Mouse (Mus musculus): ENCODE measurements at regions not wholly inside any gene's neighbourhood (a gene's known extent, or its start where the extent isn't known, plus 50 kb on each side); places are given as distances from the start of the nearest gene placed in this dataset.

DNA sequence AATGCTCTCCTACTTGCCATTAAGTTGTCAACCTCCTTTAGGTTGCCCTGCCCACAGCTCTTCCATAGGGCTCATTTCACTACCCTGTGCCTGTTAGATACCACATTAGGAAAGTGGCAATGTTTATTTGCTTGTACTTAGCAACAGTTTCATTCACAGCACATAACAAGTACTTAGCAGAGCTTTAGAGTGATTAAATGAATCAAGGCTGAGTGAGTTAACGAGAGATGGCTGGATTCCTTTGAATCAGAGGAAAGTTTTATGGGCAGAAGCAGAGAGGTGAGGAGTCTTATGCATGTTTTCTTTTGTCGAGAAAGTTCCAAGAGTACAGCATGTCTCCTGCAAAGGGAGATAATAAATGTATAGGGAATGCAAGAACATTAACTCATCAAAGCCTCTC lies 60.5 kb downstream of the Ptgs2 start:
- TF ChIP-seq CTCF (IDR thresholded peaks at IDR 0.05; ENCODE audit: low read depth) = no peak
- H3K4me3 ChIP-seq (ENCODE audit: low read length) = no peak overlapping the region
- H3K9me3 ChIP-seq (ENCODE audit: low read length) = no peaks in the 10 kb centered on the region
- no peak overlapping the region for H3K4me2 ChIP-seq (ENCODE audit: low read depth, low read length)
- WGBS = 81% methylated on average over 2 of the region's 2 CpGs
- H3K9ac ChIP-seq (replicated peaks; ENCODE audit: low read length) = no peak overlapping the region
- H3K27me3 ChIP-seq (ENCODE audit: insufficient read depth, low read length) = no peaks in the 10 kb centered on the region
- H3K4me1 ChIP-seq (ENCODE audit: insufficient read depth, low read length) = no peaks in the 10 kb centered on the region
- DNase-seq (ENCODE audit: low spot score) = no peak
- H3K36me3 ChIP-seq (ENCODE audit: insufficient read depth, low read length) = no peaks in the 10 kb centered on the region
- no peak for ATAC-seq
- no peak overlapping the region for H3K27ac ChIP-seq

DNA sequence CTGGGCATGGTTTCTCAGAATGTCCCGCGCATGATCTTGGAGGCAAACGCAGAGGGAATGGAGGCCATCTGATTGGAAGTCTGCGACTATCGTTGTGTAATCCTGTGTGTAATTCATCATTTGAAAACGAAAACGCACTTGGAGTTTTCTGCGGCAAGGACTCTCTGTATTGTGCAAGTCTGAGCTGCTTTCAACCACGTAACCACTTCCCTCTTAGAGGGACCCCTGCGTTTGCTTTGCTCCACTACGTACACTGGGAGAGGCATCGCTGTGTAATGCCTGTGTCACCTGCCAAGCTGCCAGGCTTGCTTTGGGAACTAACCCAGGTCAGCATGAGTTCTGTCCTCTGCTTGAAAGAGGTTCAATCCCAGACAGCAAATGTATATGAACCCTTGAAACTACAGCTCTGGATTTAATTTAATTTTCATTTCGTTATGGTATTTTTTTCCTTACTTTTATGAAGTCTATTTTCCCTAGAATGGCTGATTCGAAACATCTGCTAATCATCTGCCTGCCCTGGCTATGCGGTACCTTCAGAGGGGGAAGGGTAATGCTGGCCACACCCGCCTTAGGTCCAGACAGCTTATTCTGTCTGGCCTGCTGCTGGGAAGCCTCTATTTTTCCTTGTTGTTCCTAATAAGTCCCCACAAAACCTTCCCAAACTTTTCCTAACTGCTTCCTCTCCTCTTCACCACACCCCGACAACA lies 65.2 kb downstream of the Ptgs2 start:
- H3K36me3 ChIP-seq (ENCODE audit: insufficient read depth, low read length) = no peaks in the 10 kb centered on the region
- no peaks in the 10 kb centered on the region for H3K27me3 ChIP-seq (ENCODE audit: insufficient read depth, low read length)
- no peak overlapping the region for H3K27ac ChIP-seq
- no peak for ATAC-seq
- 67% methylated on average over 17 of the region's 17 CpGs for WGBS
- H3K4me1 ChIP-seq (ENCODE audit: insufficient read depth, low read length) = no peaks in the 10 kb centered on the region
- no peak overlapping the region for H3K4me3 ChIP-seq (ENCODE audit: low read length)
- H3K9ac ChIP-seq (replicated peaks; ENCODE audit: low read length) = no peak overlapping the region
- no peak for TF ChIP-seq CTCF (IDR thresholded peaks at IDR 0.05; ENCODE audit: low read depth)
- DNase-seq (ENCODE audit: low spot score) = peak; percentile 9
- H3K4me2 ChIP-seq (ENCODE audit: low read depth, low read length) = peak overlapping the region; percentile 3
- H3K9me3 ChIP-seq (ENCODE audit: low read length) = no peaks in the 10 kb centered on the region

DNA sequence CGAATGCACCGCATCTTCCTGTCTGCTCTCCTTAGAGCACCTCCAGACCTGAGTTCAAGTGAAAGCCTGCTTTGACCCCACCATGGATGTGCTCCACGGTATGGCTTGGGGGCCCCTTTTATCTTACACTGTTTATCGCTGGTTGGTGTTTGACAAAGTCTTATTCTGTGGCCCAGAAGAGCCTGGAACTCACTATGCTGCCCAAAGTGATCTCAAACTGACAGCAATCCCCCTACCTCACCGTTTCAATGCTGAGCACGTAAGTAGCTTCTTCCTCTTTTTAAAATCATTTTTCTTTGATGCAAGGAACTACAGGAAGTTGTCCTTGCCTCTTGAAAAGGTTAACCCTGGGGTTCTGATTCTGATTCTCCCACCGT lies 65.8 kb downstream of the Ptgs2 start:
- no peaks in the 10 kb centered on the region for H3K9me3 ChIP-seq (ENCODE audit: low read length)
- 89% methylated on average over 7 of the region's 7 CpGs for WGBS
- no peaks in the 10 kb centered on the region for H3K36me3 ChIP-seq (ENCODE audit: insufficient read depth, low read length)
- H3K9ac ChIP-seq (replicated peaks; ENCODE audit: low read length) = no peak overlapping the region
- H3K4me1 ChIP-seq (ENCODE audit: insufficient read depth, low read length) = no peaks in the 10 kb centered on the region
- no peak overlapping the region for H3K4me2 ChIP-seq (ENCODE audit: low read depth, low read length)
- ATAC-seq = no peak
- H3K27ac ChIP-seq = no peak overlapping the region
- no peak overlapping the region for H3K4me3 ChIP-seq (ENCODE audit: low read length)
- no peaks in the 10 kb centered on the region for H3K27me3 ChIP-seq (ENCODE audit: insufficient read depth, low read length)
- DNase-seq (ENCODE audit: low spot score) = no peak
- no peak for TF ChIP-seq CTCF (IDR thresholded peaks at IDR 0.05; ENCODE audit: low read depth)

DNA sequence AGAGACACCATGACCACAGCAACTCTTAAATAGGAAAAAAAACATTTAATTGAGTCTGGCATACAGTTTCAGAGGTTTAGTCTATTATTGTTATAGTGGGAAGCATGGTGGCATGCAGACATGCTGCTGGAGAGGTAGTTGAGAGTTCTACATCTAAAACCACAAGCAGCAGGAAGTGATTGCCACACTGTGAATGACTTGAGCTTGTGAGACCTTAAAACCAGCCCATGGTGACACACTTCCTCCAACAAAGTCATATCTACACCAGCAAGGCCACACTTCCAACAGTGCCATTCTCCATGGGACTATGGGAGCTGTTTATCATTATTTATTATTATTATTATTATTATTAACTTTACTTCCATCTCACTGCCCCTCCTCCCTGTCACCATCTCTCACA lies 67.3 kb downstream of the Ptgs2 start:
- no peaks in the 10 kb centered on the region for H3K36me3 ChIP-seq (ENCODE audit: insufficient read depth, low read length)
- H3K4me2 ChIP-seq (ENCODE audit: low read depth, low read length) = no peak overlapping the region
- ATAC-seq (no peak), DNase-seq (ENCODE audit: low spot score) (no peak)
- H3K27ac ChIP-seq = no peak overlapping the region
- H3K27me3 ChIP-seq (ENCODE audit: insufficient read depth, low read length) = no peaks in the 10 kb centered on the region
- H3K4me1 ChIP-seq (ENCODE audit: insufficient read depth, low read length) = no peaks in the 10 kb centered on the region
- no peaks in the 10 kb centered on the region for H3K9me3 ChIP-seq (ENCODE audit: low read length)
- no peak overlapping the region for H3K9ac ChIP-seq (replicated peaks; ENCODE audit: low read length)
- no peak for TF ChIP-seq CTCF (IDR thresholded peaks at IDR 0.05; ENCODE audit: low read depth)
- no peak overlapping the region for H3K4me3 ChIP-seq (ENCODE audit: low read length)

DNA sequence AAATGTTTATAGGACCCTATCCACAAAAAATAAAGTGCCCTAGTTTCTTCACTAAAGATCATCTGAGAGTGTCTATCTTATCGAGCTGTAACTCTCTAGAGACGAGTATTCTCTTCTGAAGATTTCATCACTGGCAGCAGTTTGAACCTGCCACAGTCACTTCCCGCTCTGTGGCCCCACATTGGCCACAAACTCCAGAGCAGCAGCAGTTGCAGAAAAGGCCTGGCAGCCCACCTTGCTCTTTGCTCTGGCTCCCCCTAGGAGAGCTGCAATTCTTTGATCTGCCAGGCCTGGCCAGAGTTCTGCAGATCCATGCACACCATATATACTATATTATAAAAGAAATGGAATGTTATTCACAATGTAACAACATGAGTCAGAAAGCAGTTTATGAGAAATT lies 74.4 kb downstream of the Ptgs2 start:
- no peaks in the 10 kb centered on the region for H3K27me3 ChIP-seq (ENCODE audit: insufficient read depth, low read length)
- H3K36me3 ChIP-seq (ENCODE audit: insufficient read depth, low read length) = no peaks in the 10 kb centered on the region
- no peak for TF ChIP-seq CTCF (IDR thresholded peaks at IDR 0.05; ENCODE audit: low read depth)
- no peak overlapping the region for H3K27ac ChIP-seq
- no peak for ATAC-seq
- DNase-seq (ENCODE audit: low spot score) = no peak
- H3K9me3 ChIP-seq (ENCODE audit: low read length) = no peaks in the 10 kb centered on the region
- H3K4me2 ChIP-seq (ENCODE audit: low read depth, low read length) = no peak overlapping the region
- no peaks in the 10 kb centered on the region for H3K4me1 ChIP-seq (ENCODE audit: insufficient read depth, low read length)
- WGBS = 82% methylated on average over 3 of the region's 3 CpGs
- no peak overlapping the region for H3K9ac ChIP-seq (replicated peaks; ENCODE audit: low read length)
- H3K4me3 ChIP-seq (ENCODE audit: low read length) = no peak overlapping the region

DNA sequence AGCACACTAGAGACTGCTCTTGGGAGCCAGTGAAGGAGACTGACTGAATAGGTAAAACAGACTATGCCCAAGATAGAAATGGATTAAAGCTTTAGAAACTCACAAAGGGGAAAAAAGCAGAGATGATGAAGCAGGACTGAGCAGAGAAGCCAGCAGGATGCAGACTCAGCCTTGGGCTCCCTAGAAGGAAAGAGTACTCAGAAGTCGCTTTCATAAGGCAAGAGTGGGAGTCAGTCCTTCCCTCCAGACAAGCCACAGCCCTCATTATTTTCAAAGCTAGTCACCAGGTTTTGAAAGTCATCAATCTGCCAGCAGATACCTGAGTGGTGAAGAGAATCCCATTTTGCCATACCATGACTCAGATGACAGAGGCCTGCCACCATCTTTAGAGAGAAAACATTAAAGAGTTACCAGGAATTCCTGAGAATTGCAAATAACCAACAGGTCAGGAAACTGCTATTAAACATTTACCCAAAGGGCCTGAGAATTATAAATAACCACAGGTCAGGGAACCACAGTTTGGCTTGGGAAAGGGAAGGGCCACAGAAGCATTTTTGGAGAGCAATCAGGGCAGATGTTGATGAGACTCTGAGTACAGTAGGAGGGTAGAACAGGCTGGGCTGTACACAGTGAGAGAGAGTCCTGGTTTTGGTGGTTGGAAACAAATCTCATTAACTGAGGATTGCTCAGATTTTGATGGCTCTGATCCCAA lies 77.4 kb downstream of the Ptgs2 start:
- DNase-seq (ENCODE audit: low spot score) (no peak), ATAC-seq (no peak)
- no peak for TF ChIP-seq CTCF (IDR thresholded peaks at IDR 0.05; ENCODE audit: low read depth)

DNA sequence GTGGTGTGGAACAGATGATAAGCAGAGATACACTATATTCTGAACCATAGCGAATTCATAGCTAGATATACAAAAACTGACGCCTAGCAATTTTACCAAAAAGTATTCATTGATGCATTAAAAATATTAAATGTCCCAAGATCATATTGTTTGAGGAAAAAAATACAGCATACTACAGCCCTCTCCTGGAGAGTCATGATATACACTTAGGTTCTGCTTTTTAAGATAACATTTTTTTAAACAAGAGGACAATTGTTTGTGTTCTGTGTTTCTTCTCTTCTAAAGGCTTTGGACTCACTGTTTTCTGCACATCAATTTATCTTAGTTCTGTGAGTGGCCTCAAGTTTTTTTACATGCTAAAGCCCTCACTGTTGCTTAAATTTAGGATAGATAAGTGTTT lies 102.2 kb downstream of the Ptgs2 start:
- no peak for TF ChIP-seq CTCF (IDR thresholded peaks at IDR 0.05; ENCODE audit: low read depth)
- Histone ChIP-seq H3K9me3 (ENCODE audit: low read length) (no peaks in the 10 kb centered on the region), H3K27ac (no peak overlapping the region), H3K36me3 (ENCODE audit: insufficient read depth, low read length) (no peaks in the 10 kb centered on the region), H3K9ac (replicated peaks; ENCODE audit: low read length) (no peak overlapping the region), H3K27me3 (ENCODE audit: insufficient read depth, low read length) (no peaks in the 10 kb centered on the region), H3K4me3 (ENCODE audit: low read length) (no peak overlapping the region), H3K4me1 (ENCODE audit: insufficient read depth, low read length) (no peaks in the 10 kb centered on the region), H3K4me2 (ENCODE audit: low read depth, low read length) (no peak overlapping the region)
- ATAC-seq (no peak), DNase-seq (ENCODE audit: low spot score) (no peak)
- WGBS = 83% methylated on average over 2 of the region's 2 CpGs

More for the DNA sequence above, 77.4 kb downstream of the Ptgs2 start:
- no peak overlapping the region for H3K4me3 ChIP-seq (ENCODE audit: low read length)
- H3K36me3 ChIP-seq (ENCODE audit: insufficient read depth, low read length) = no peaks in the 10 kb centered on the region
- no peak overlapping the region for H3K4me2 ChIP-seq (ENCODE audit: low read depth, low read length)
- H3K9ac ChIP-seq (replicated peaks; ENCODE audit: low read length) = no peak overlapping the region
- no peaks in the 10 kb centered on the region for H3K27me3 ChIP-seq (ENCODE audit: insufficient read depth, low read length)
- no peaks in the 10 kb centered on the region for H3K9me3 ChIP-seq (ENCODE audit: low read length)
- H3K27ac ChIP-seq = no peak overlapping the region
- 100% methylated on average over 1 of the region's 1 CpGs for WGBS
- H3K4me1 ChIP-seq (ENCODE audit: insufficient read depth, low read length) = no peaks in the 10 kb centered on the region

Data from hindbrain, postnatal 0 days (tissue).